Mouse (Mus musculus) thymus, postnatal 25 days (tissue): ENCODE measurements around the gene Plekhs1.

Experiments used
- DNase-seq: peaks from one replicate; pipeline ENCODE4 v3.0.0; 2022

Gene Plekhs1

DNA sequence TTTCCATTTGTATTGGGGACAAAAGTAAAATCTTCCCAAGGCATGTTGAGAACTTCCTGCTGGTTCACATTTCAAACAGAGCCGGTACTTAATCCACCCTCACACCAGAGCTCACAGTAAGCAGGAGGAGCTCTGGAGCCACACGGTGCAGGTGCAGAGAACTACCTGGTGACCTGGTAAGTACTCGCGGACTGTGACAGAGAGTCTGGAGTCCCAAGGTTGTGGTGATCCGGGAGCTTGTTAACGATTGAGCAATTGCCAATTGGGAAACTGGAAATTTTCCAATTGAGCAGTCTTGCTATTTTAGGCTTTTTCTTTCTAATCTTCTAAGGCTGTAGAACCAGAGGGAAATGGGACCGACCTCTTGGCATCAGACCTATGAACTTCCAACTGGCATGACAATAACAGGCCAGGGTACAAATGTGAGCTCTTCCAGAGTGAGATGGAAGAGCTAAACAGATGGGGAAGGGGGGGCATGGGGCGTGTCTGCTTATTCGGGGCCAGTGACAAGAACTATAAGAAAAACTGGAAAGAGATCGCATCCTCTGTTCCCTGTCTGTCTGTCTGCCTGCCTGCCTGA is at the start of gene Plekhs1:
Gene Plekhs1 (plus strand): TSS at position 119 of the 580 bp plus-strand sequence.
- no peak for DNase-seq

DNA sequence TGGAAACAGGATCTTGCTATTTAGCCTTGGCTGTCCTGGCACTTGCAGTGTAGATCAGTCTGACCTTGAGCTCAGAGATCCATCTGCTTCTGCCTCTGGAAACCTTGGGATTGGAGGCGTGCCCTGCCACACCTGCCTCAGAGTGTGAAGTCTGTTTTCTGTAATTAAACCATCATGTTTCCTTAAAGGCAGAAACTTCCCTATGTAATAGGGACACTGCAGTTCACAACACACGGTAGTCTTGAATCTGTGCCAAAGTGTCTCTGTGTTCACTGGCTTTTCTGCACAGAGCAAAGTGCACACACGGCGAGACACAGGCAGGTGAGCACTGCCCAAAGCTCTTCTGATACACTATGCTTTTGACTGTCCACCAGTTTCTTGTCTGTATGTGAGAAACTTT is 43.0 kb upstream of the Plekhs1 start:
- DNase-seq = no peak

DNA sequence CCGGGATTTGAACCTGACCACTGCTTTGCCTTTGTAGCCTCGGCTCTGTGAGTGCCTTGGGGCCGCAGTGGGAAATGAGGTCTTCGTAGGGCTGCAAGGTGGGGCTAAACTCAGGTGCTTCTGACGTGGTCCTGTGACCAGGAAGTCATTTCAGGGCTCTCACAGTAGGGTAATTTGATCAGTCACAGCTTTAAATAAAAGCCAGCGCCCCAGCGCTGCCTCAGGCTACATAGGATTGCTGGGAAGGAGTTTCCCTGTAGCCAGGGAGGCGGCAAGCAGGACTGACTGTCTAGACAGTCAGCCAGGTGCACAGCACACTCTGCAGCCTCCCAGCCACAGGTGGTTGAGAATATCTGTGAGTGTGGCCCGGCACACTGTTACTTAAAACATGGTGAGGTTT is 42.0 kb upstream of the Plekhs1 start:
- DNase-seq = no peak

DNA sequence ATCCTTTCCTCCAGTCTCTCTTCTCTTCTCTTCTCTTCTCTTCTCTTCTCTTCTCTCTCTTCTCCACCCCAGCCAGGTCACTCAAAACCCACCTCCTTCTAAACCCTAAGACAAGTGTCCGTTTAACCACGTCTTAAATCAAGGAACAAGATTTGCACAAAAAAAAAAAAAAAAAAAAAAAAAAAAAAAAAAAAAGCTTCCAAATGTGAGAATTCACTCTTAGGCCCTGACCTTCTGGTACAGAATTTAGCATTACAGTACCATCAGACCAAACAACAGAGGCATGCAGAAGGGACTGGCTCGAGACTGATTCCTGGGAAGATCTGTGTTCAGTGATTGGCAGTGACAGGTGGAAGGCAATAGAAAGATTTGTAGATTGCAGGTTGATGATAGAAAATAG is 41.1 kb upstream of the Plekhs1 start:
- no peak for DNase-seq

DNA sequence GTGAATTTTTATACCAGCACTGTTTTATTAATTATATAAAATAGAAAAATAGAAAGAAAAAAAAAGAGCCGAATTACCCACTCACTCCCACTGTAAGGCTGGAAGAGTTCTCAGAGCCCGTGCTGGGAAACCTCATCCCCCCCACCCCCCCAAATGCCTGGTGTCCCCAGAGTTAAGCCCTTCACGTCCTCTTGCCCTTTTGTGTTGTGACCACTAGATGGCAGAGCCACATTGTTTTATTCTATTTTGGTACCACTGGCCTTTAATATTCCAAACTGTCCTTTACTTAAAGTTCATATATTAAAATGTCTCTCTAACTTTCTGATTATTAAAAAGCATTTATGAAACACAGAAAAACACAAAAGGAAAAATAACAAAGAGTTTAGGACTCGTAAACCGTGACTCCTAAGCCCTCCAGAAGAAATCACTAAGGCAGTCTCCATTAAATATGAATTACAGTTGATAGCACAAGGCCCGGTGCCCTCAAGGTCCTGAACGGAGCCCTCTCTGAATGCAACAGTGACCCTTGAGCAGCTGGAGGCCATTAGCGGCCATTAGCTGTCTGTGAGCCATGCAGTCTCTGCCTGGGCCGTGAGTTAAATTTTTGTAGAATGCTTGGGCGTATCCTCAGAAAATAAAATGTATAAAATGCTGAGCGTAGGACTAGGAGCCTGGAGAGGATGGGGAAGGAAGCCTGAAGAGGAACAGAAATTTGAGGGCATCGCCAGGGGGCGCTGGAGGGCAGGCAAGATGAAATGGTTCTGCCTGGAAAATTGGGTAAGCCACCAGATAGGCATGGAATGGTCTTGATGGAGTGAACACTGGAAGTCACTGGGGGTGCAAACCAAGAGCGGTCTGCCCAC is 38.7 kb upstream of the Plekhs1 start:
- peak; percentile 65 for DNase-seq

DNA sequence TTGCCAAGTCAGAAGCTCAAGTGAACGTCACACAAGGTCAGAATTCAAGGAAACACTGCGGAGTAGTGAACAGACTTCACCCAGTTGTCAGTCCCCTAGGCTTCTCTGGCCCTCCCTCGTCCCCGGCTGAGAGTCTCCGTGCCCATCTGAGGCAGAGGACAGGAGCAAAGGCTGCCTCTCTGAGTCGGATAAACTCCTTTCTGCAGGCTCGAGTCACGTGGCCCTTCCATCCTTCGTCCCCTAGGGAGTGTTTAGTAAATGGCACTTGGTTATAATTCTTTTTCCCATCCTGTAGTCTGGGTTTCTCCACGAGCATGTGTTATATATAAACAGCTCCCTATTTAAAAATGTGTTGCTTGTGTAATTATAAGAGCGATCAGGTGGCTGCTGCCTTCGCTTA is 38.1 kb upstream of the Plekhs1 start:
- no peak for DNase-seq

DNA sequence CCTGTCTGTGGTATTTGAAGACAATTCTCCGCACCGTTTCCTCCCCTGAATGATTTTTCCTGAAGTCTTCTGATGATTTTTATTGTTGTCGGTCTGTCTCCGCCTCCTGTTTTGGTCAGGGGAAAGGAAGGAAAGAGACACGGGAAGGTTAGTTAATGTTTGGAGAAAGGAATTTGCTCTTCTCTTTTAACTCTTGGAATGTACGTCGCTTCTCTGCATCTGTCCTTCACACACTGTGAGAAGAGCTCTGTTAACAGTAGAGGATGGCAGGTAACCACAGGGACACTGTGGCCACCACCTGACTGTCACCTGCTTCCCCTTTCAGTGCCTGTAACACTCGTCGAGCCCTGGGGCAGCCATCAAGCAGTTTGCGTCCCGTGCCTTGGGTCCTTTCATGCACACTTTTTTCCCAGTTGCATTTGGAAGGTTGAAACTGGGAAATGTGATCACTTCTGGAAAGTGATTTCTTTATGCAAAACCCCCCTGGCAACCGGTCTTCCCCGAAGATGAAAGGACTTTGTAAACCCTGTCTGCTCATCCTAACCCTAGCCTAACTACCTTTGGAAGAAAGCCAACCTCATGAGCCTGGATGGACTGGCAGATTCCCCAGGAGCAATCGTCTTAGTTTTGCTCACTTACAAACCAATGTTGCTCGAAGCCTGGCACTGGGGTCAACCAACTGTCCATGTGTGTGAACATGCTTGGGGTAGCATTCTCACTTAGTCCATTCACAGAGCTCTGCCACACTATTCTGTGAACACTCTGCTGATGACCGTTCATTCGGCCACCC is 36.6 kb upstream of the Plekhs1 start:
- DNase-seq = no peak

DNA sequence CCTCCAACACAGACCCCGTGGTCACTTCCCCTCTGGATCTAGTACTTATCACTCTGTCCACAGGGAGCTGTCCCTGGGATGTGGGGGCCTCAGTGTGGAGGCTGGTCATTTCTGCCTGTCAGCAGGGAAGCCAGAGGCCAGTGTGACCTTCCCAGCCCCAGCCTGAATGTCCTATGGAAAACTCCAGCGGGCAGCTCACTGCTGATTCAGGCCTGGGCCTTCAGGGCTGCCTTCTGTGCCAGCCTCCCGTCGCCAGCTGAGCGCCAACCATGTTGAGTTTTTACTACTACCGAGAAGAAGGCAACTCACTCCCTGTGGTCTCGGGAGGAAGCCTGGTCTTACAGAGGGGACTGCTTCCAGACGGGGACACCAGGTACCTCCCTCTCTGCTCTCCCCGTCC is 35.9 kb upstream of the Plekhs1 start:
- no peak for DNase-seq

DNA sequence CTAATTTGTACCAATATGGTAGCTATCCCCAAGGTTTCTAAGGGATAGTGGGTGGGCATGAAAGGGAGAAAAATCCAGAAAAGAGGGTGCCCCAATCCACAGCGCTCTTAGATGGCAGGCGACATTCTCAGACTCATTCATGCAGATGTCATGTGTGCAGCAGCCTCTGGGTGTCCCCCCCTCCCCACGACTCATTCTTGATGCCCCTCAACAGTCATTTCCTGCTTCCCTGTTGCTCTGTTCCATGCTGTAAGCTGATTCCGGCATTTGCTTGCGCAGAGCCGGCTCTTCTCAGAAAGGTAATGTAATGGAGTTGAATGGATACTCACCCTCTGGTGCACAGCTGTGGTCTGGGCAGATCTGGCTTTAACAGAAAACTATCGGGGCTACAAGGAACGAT is 31.1 kb upstream of the Plekhs1 start:
- no peak for DNase-seq

DNA sequence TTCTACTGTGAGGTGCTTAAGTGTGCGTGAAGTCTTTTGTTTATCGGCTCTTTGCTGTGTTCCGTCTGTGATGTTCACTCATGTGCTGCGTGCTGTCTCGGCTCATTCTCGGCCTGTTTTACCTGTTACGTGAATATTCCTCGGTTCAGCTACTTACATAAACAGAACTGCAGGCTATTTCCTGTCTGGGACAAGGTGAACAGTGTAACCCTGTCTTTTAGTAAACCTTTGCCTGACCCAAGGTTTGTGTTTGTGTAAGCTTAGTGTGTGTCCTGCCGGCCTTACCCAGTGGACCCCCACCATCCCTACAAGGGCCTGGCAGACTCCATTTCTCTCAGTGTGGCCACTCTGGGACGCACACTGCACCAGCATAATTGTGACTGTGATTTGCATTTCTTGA is 28.7 kb upstream of the Plekhs1 start:
- no peak for DNase-seq

DNA sequence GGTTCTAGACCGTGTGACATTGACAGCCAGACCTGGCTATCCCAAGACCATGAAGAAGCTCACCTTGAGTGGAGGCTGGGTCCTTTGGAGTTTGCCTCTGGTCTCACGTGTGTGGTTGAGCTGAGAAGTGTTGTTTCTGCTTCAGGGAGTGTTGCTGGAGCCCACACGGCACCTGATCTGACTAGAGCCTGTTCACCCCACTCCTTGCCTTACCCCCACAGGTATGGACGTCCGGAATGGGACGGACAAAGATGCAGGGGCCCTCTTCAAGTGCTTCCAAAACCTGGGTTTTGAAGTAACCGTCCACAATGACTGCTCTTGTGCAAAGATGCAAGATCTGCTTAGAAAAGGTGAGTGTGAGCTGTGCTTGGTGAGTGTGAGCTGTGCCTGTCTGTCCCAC is 27.9 kb upstream of the Plekhs1 start:
- DNase-seq = no peak

DNA sequence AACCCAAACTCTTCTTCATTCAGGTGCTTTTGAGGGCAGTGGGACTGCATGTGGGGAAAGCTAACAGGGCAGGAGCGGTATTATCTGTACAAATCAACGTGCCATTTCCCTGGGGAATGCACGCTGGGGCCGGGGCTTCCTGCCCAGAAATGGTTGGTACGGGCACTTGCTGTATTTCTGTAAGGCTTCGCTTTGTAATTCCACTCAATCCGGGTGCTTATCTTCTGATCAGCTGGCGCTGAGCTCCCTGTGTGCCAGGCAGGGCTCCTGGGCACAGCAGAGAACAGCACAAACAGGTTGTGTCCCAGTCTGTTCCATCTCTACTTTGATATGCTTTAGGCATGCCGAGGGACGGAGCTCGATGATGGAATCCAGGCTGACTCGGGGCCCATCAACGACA is 25.1 kb upstream of the Plekhs1 start:
- DNase-seq = no peak

DNA sequence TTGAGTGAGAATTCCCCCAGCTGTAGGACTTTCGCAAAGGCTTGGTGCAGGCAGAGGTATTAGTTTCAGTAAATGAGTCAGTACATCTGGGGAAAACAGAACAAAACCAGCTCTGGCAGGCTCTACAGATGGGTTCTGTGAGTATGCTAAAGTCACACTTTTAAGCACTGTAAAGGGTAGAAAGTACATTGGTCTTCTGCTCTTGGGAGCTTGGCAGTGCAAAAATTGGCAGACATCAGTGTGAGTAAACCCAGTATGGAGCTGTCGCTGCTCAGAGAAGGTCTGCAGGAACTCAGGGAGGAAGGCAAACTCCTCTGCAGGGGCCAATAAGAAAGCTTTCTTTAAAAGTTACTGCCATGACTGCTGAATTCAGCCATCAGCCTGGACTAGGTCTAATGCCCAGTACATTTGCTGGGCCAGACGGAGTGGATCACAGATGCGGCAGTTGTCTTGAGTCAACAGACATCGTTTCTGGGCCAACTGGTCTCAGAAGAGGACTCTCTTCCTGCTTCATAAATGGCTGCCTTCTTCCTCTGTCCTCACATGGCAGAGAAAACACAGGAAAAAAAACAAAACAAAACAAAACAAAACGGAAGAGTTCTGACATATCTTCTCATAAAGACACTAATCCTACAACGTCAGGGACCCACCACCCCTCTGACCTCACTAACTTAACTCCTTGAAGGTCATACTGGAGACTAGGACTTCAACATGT is 22.9 kb upstream of the Plekhs1 start:
- no peak for DNase-seq

DNA sequence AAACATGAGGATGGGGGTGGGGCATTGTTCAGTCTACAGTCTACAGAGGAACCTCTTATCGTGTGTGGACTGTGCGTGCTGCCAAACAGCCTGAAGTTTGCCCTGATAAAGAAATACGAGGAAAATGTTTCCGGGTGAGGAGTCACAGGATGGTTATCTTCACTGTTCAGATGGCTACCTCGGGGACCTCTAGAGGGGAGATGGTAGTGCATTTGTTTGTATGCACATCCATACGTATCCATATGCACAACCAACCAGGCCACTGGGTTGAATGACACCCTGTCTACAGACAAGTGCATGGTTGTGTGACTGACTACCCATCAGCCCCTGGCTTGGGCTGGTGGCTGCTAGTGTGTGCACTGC is 22.4 kb upstream of the Plekhs1 start:
- DNase-seq = no peak

DNA sequence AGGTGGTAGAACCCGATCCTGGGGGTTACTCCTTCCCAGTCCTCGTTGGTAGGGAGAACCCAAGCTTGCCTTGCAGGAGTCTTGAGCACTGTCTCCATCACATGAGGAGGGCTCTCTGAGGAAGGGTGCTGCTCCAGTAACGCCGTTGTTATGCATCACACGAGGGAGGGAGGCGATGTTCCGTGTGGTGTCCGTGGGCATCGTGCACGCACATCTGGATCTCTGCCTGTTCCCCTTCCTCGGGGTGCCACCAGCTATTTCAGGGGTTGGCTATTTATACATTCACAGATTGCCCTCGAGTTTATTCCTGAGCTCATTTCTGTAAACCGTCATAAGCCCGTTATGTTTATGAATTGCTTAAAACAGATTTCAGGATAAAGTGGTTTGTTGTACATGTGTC is 18.0 kb upstream of the Plekhs1 start:
- DNase-seq = no peak

DNA sequence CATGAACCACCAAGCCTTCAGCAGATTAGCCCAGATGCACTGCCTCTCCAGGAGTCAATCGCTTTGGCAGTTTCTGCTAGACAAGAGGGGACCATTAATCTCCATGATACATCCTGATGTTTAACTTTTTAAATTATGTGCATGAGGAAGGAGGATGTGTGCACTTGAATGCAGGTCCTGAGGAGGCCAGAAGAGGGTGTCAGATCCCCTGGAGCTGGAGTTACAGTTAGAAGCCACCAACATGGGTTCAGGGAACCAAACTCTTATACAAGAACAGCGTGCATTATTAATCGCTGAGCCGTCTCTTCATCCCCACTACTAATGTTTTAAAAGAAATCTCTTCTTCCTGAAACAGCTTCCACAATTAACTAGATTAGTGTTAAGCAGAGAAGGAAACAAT is 12.7 kb upstream of the Plekhs1 start:
- no peak for DNase-seq

DNA sequence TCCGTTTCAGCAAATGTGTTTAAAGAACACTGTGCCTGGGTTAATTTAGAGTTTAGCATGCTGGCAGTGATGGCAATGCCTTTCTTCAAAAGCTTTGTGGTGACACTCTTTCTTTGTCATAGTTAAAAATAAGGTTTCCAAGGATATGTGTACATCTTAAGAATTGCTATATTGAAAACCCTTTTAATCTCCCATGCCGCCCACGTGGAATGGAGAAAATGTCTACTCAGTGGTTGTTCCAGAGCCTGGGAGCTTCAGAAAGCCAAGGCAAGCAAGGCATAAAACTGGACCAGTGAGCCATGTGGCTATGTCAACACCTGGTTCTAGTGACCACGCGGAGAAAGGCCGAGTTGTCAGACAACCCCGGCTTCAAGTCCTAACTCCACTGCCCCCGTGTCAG is 11.9 kb upstream of the Plekhs1 start:
- DNase-seq = no peak

DNA sequence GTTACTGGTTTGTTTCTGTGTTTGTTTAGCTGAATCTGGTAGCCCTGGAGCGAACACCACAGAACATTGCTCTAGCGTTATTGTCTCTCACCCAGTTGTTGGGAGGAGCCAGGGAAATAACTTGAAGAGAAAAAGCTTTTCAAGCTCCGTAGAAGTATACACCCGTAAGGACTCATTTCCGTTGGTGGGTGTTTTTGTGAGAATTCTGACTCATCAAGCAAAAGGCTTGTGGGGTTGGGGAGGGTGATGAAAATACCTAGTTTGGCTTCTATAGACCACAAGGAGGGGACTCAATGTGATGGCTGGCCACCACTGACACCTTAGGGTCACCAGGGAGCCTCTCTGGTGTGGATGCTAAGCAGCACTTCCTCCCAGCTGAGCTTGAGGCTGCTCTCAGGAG is 10.5 kb upstream of the Plekhs1 start:
- DNase-seq = no peak

DNA sequence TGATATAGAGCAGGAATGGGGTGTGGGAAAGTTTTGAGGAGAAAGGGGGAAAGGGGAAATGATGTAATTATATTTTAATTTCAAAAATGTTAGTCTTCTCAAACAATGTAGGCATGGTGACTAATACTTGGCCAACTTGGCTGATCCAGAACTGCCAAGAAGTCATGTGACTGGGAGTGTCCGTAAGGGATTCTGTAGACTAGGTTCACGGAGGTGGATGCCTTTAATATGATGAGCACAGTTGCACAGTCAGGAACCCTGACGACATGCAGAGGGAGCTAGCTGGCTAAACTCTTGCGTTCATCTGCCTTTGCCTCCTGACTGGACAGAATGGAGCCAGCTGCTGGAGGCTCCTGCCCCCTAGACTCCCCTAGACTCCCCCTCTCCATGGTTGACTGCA is 9.6 kb upstream of the Plekhs1 start:
- DNase-seq = no peak

DNA sequence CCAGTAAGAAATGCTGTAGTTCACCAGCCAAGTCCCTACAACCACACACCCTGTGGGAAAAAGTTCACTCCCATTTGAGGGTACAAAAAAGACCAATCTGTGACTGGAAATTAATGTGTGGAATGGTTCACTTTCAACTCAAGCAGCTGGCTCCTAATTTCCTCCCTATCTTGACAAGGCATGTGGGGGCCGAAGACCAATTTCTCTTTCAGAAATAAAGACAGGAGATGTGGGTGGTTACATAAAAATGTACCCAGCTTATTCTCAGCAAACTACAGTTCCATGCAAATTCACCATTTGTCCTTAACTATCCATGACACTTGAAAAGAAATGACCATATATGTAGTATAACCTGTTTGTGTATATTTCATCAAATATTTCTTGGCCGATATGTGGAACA is 9.0 kb upstream of the Plekhs1 start:
- DNase-seq = no peak

DNA sequence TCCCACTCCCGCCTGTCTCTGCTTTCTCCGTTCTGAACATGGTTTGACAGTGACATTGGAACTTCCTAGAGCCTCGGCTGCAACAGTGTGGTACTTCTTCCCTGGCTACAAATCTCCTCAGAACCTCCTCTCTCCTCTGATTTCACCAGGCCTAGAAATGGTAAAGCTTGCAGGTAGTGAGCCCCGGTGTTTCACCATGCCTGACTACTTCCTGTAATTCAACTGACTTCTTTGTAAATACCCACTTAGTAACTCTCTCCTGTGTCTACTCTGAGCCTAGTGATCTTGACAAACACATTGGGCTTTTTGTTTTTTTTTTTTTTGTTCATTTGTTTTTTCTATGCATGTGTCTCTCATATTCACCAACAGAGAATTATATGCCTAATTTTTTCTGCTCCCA is 6.6 kb upstream of the Plekhs1 start:
- DNase-seq = no peak

DNA sequence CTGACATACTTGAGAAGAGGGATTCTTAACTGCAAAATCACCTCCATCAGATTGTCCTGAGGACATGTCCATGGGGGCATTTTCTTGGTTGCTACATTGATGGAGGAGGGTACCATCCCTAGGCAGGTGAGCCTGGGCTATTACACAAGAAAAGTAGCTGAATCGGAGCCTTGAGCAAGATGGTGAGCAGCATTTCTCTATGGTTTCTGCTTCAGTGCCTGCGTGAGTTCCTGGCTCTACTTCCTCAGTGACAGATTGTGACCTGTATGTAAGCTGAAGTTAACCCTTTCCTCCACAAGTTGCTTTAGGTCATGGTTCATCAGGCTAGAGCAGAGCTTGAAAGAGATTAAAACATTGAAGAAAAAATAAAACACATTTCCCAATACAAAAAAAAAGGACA is 6.1 kb upstream of the Plekhs1 start:
- DNase-seq = no peak

DNA sequence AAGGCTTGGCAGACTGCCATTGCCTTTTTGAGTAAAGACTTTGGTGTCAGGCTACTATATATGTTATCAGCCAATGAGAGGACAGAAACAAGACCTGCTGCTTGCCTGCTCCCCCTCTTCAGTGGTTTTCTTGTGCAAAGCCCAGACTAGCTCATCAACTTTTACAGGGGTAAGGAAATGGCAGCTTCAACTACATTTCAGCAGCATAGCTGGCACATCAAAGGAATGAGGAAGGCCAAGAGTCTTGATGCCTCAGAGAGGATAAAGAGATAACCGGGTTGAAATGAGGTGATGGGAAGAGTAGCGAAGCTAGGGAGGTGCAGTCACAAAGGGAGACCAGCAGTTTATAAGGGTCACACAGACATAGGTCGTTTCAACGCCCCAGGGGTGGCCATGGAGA is 3.9 kb upstream of the Plekhs1 start:
- DNase-seq = no peak
